Mouse (Mus musculus): ENCODE results near the gene Tmbim4. TPM values are rescaled to one million over a fixed set of nuclear protein-coding genes. Genes with fewer than 3 reads are reported as not detected.

The Tmbim4 gene
- 136 and 157 TPM in 2 replicates for polyA plus RNA-seq (2021; fragmentation: Nextera tagmentation)
- long read RNA-seq, experiment 1, transcript Tmbim4-201 (7 exons, 904 nt): major isoform, 94 of 109 reads
- long read RNA-seq, experiment 1, partial matches to known transcripts: 3 of 109 reads
- long read RNA-seq, experiment 1, other reads (novel, unspliced or antisense): 6 of 109 reads
- long read RNA-seq, experiment 2, transcript Tmbim4-201 (7 exons, 904 nt): major isoform, 18 of 24 reads
- long read RNA-seq, experiment 2, partial matches to known transcripts: 0 of 24 reads
- long read RNA-seq, experiment 2, other reads (novel, unspliced or antisense): 2 of 24 reads

GRCm38 (mm10) chr10:120201131-120201921 is at the start of gene Tmbim4:
TSS of gene Tmbim4 (plus strand) at chr10:120201590.

GRCm38 (mm10) chr10:120201961-120202402 is 592 bp downstream of the Tmbim4 start, which contains the start of gene Irak3:
TSS of gene Irak3 (minus strand) at chr10:120202130.

GRCm38 (mm10) chr10:120226871-120227661 is 25.7 kb downstream of the Tmbim4 start, which contains the start of gene Llph:
TSS of gene Llph (plus strand) at chr10:120227070.

Other genes starting within 250 kb of the Tmbim4 start
- gene Helb, start 88.6 kb upstream of the Tmbim4 start, polyA plus RNA-seq (2021; fragmentation: Nextera tagmentation): 1.1 and 1.2 TPM in 2 replicates
- gene Irak3, start 540 bp downstream of the Tmbim4 start, polyA plus RNA-seq (2021; fragmentation: Nextera tagmentation): 0.67 and 0.88 TPM in 2 replicates
- gene Llph, start 25.5 kb downstream of the Tmbim4 start, polyA plus RNA-seq (2021; fragmentation: Nextera tagmentation): 54.7 and 64.7 TPM in 2 replicates